8 mouse cellular contexts compared by ENCODE assay signal in the genomic region with DNA sequence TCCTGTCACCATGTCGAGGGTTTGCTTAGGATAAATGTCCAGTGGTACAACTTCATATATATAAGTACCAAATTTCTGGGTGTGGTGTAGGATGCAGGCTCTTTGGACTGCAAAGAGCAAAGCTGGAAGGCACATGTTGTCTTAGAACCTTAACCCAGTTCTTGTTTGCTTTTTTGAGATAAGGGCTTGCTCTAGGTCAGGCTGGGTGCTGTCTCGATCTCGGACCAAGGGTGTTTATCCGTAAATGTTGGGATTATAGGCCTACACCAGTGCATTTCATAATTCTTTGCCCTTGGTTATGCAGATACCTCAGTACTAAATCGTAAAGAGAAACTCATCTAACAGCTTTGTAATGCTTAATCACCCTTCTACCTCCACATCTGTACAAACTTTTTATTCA. TPM values are rescaled to one million over a fixed set of nuclear protein-coding genes. Genes with fewer than 3 reads are reported as not detected.
DNase-seq lines count a peak whose midpoint lies in the region; ATAC-seq lines count a peak whose summit lies in the region.

No protein-coding gene starts in this region.

- no peak for DNase-seq in neural tube, embryonic 11.5 days (ENCODE audit: low spot score)
- no peak for DNase-seq in neural tube, embryonic 10.5 days (ENCODE audit: extremely low spot score, low spot score)
- no peak for DNase-seq in forebrain, embryonic 10.5 days (ENCODE audit: extremely low spot score, low spot score)
- peak; percentile 9 for DNase-seq in liver
- DNase-seq in left cerebral cortex, adult 9 months (ENCODE audit: low spot score in 2 of 2), result no peak
- DNase-seq in lung, postnatal 10 days, result no peak
- no peak for DNase-seq in layer of hippocampus, postnatal 10 days (ENCODE audit: low spot score in 2 of 2)

- H3K27me3 ChIP-seq in neural tube, embryonic 11.5 days (ENCODE audit: control insufficient read depth, insufficient read depth, low read length), result no peaks in the 10 kb centered on the region
- H3K27me3 ChIP-seq in forebrain, embryonic 10.5 days (ENCODE audit: poor library complexity, severe bottlenecking), result no peaks in the 10 kb centered on the region
- no peaks in the 10 kb centered on the region for H3K27me3 ChIP-seq in stomach, embryonic 15.5 days (replicated peaks)

- H3K9me3 ChIP-seq in neural tube, embryonic 11.5 days (ENCODE audit: control insufficient read depth, low read length), result no peaks in the 10 kb centered on the region
- no peaks in the 10 kb centered on the region for H3K9me3 ChIP-seq in forebrain, embryonic 10.5 days
- no peaks in the 10 kb centered on the region for H3K9me3 ChIP-seq in stomach, embryonic 15.5 days

- peak overlapping the region; percentile 79 for H3K4me3 ChIP-seq in neural tube, embryonic 11.5 days (ENCODE audit: low read depth, low read length)
- H3K4me3 ChIP-seq in forebrain, embryonic 10.5 days, result peak overlapping the region; percentile 92
- H3K4me3 ChIP-seq in stomach, embryonic 15.5 days (replicated peaks), result peak overlapping the region; percentile 77

- peak overlapping the region; percentile 72 for H3K9ac ChIP-seq in neural tube, embryonic 11.5 days (ENCODE audit: low read length)
- H3K9ac ChIP-seq in stomach, embryonic 15.5 days, result peak overlapping the region; percentile 77; the same call in 1 of the 2 replicates

- 67% methylated on average over 5 of the region's 5 CpGs for WGBS in neural tube, embryonic 11.5 days
- WGBS in forebrain, embryonic 10.5 days, result 68% methylated on average over 5 of the region's 5 CpGs
- 40% methylated on average over 5 of the region's 5 CpGs for WGBS in stomach, embryonic 15.5 days

- peak overlapping the region; percentile 71 for H3K4me2 ChIP-seq in neural tube, embryonic 11.5 days (ENCODE audit: low read depth)
- H3K4me2 ChIP-seq in stomach, embryonic 15.5 days, result peak overlapping the region; percentile 94

- H3K36me3 ChIP-seq in neural tube, embryonic 11.5 days (ENCODE audit: control insufficient read depth, insufficient read depth, low read length), result no peaks in the 10 kb centered on the region
- H3K36me3 ChIP-seq in forebrain, embryonic 10.5 days (replicated peaks), result peaks cover 34% of the 10 kb centered on the region
- no peaks in the 10 kb centered on the region for H3K36me3 ChIP-seq in stomach, embryonic 15.5 days

- H3K27ac ChIP-seq in neural tube, embryonic 11.5 days (ENCODE audit: low read depth, low read length), result no peak overlapping the region
- peak overlapping the region; percentile 90 for H3K27ac ChIP-seq in forebrain, embryonic 10.5 days
- no peak overlapping the region for H3K27ac ChIP-seq in stomach, embryonic 15.5 days

- ATAC-seq in neural tube, embryonic 11.5 days (ENCODE audit: insufficient read depth, low FRiP score, low TSS enrichment), result no peak
- no peak; the same call in 1 of the 2 replicates for ATAC-seq in stomach, embryonic 15.5 days (ENCODE audit: insufficient read depth, low FRiP score, low read depth)

- H3K4me1 ChIP-seq in neural tube, embryonic 11.5 days (ENCODE audit: control insufficient read depth, insufficient read depth, low read length), result peaks cover 3% of the 10 kb centered on the region; the same call in 1 of the 2 replicates
- peaks cover 22% of the 10 kb centered on the region for H3K4me1 ChIP-seq in forebrain, embryonic 10.5 days
- peaks cover 11% of the 10 kb centered on the region; the same call in 1 of the 2 replicates for H3K4me1 ChIP-seq in stomach, embryonic 15.5 days

RNA-seq across cellular contexts. Expression of a gene that starts 0.8 kb away (rescaled TPM):
- 9.7 and 10.4 TPM in 2 replicates for polyA plus RNA-seq in neural tube, embryonic 11.5 days (2014; fragmentation: Nextera tagmentation; extraction: Ambion mirVana)
- 14.7 and 15.8 TPM in 2 replicates for polyA plus RNA-seq in forebrain, embryonic 10.5 days (2016; fragmentation: Nextera tagmentation; extraction: Ambion mirVana)
- 6.6 and 6.8 TPM in 2 replicates for polyA plus RNA-seq in stomach, embryonic 15.5 days (2015; fragmentation: Nextera tagmentation; extraction: Ambion mirVana)
- total RNA-seq in layer of hippocampus, postnatal 10 days (2021), result 1 to 10 TPM; 2.7 to 2.9 TPM

RNA-seq across cellular contexts. Expression of a gene that starts 22.1 kb away (rescaled TPM):
- polyA plus RNA-seq in neural tube, embryonic 11.5 days (2014; fragmentation: Nextera tagmentation; extraction: Ambion mirVana), result 0.29 TPM in 1 of 2 replicates, not detected in the other
- 0.09 and 0.12 TPM in 2 replicates for polyA plus RNA-seq in forebrain, embryonic 10.5 days (2016; fragmentation: Nextera tagmentation; extraction: Ambion mirVana)
- polyA plus RNA-seq in stomach, embryonic 15.5 days (2015; fragmentation: Nextera tagmentation; extraction: Ambion mirVana), result 0.03 TPM in 2 replicates
- total RNA-seq in layer of hippocampus, postnatal 10 days (2021), result under 1 TPM in 1 of 2 experiments, not detected in 1; 0.14 TPM
